In the genomic region with DNA sequence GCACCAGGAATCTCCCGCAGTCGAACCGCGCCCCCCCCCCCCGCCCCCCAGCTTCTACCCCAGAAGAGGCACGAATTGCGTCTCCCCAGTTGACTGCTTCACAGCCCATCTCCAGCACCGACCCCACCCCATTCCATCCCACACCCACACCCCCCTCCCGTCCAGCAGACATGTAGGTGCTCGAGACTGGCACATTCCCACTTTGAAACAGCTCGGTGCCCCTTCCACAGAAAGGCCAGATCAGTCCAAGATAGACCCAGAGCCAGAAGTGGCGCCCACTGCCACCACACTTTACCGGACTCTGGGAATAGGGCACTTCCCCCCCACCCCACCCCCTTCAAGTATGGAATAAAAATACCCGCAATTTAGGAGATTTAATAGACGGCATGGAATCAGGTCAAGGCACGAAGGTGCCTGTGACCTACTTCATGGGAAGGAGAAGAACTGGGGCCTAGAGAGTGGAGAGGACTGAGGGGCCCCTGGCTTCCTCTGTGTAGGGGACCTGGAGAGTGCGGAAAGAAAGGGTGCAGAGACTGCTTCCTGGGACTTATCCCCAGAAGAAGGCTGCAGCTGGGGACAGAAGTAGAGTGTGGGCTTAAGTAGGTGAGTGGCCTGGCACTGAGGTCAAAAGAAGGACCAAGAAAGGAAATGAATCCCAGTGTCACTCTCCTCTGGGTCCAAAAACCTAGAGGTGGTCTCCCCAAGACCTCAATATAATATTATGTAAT, we compare ENCODE assay signal across 8 mouse cellular contexts. TPM values are rescaled to one million over a fixed set of nuclear protein-coding genes. Genes with fewer than 3 reads are reported as not detected.
DNase-seq lines count a peak whose midpoint lies in the region; ATAC-seq and TF ChIP-seq lines count a peak whose summit lies in the region.

No protein-coding gene starts in this region.

- peak overlapping the region; percentile 92 for H3K27ac ChIP-seq in heart, adult 2 months
- H3K27ac ChIP-seq in CH12.LX (ENCODE audit: insufficient read depth, low read depth), result no peak overlapping the region
- no peak overlapping the region for H3K27ac ChIP-seq in forebrain, embryonic 14.5 days (ENCODE audit: low read depth, low read length)
- H3K27ac ChIP-seq in liver, embryonic 13.5 days, result no peak overlapping the region

- H3K79me2 ChIP-seq in heart, adult 2 months (replicated peaks; ENCODE audit: control insufficient read depth, insufficient read depth, low read length), result no peaks in the 10 kb centered on the region
- H3K79me2 ChIP-seq in CH12.LX (replicated peaks; ENCODE audit: control insufficient read depth, extremely low read depth, insufficient read depth, poor library complexity, severe bottlenecking), result no peaks in the 10 kb centered on the region

- no peaks in the 10 kb centered on the region for H3K36me3 ChIP-seq in heart, adult 2 months (ENCODE audit: control insufficient read depth, insufficient read depth, low read length)
- peaks cover 0 to 19% of the 10 kb centered on the region in 2 experiments for H3K36me3 ChIP-seq in CH12.LX (replicated peaks in 1 of 2; ENCODE audit: control insufficient read depth in 1 of 2, insufficient read depth in 1 of 2, low read length in 1 of 2)
- no peaks in the 10 kb centered on the region for H3K36me3 ChIP-seq in forebrain, embryonic 14.5 days (ENCODE audit: control insufficient read depth, insufficient read depth, low read length)
- no peaks in the 10 kb centered on the region for H3K36me3 ChIP-seq in liver, embryonic 13.5 days

- no peaks in the 10 kb centered on the region; the same call in 1 of the 2 replicates for H3K4me1 ChIP-seq in heart, adult 2 months (ENCODE audit: control insufficient read depth, insufficient read depth, low read length)
- H3K4me1 ChIP-seq in CH12.LX (ENCODE audit: control insufficient read depth in 1 of 2, insufficient read depth in 2 of 2), result peaks cover 0 to 40% of the 10 kb centered on the region in 2 experiments; a peak in 2 of 4 replicates
- peaks cover 7% of the 10 kb centered on the region for H3K4me1 ChIP-seq in forebrain, embryonic 14.5 days (ENCODE audit: control insufficient read depth, insufficient read depth, low read length)
- peaks cover 41% of the 10 kb centered on the region for H3K4me1 ChIP-seq in liver, embryonic 13.5 days (replicated peaks)

- peak in 1 of 2 experiments; percentile 43 for DNase-seq in heart, adult 2 months
- no peak for DNase-seq in heart, postnatal 4 days
- no peak for DNase-seq in CH12.LX (ENCODE audit: extremely low read depth)
- DNase-seq in forebrain, embryonic 14.5 days (ENCODE audit: low spot score), result no peak
- DNase-seq in liver, embryonic 13.5 days, result no peak
- DNase-seq in frontal cortex, postnatal 36 days (ENCODE audit: low spot score in 2 of 2), result no peak
- DNase-seq in left cerebral cortex, adult 11 months (ENCODE audit: low spot score), result no peak
- no peak for DNase-seq in cerebellum, adult 8-10 months

- dilution Hi-C loops in CH12.LX (cut with MboI; ENCODE audit: extremely low pct_ligation_motif_present, extremely low pct_unique_long_range_greater_than_20kb, low sequenced_read_pairs), result no loop called here

- TF ChIP-seq EP300 in heart, adult 2 months (IDR thresholded peaks at IDR 0.05; ENCODE audit: insufficient read depth, low read depth, low read length), result no peak
- TF ChIP-seq EP300 in CH12.LX (IDR thresholded peaks at IDR 0.05; ENCODE audit: low read length), result no peak

- peak overlapping the region; percentile 31 for H3K4me2 ChIP-seq in CH12.LX (ENCODE audit: insufficient read depth, low read depth, poor library complexity, severe bottlenecking)
- peak overlapping the region; percentile 81 for H3K4me2 ChIP-seq in forebrain, embryonic 14.5 days (ENCODE audit: low read length)
- H3K4me2 ChIP-seq in liver, embryonic 13.5 days, result peak overlapping the region; percentile 91

- intact Hi-C loops in heart, adult 2 months (cut with DNase I), result loop anchor here (1.0 to 2.0 kb wide), 3 partner anchors 50 to 194 kb away; no protein-coding TSS in a partner anchor

- H3K4me3 ChIP-seq in heart, adult 2 months, result peak overlapping the region; percentile 93
- no peak overlapping the region for H3K4me3 ChIP-seq in CH12.LX (replicated peaks in 1 of 3; ENCODE audit: low read depth in 2 of 3, low read length in 2 of 3, poor library complexity in 1 of 3)
- H3K4me3 ChIP-seq in forebrain, embryonic 14.5 days (ENCODE audit: low read depth, low read length), result peak overlapping the region; percentile 85
- peak overlapping the region; percentile 86 for H3K4me3 ChIP-seq in liver, embryonic 13.5 days (replicated peaks)

- no peak for TF ChIP-seq CTCF in heart, adult 2 months (IDR thresholded peaks at IDR 0.05)
- TF ChIP-seq CTCF in CH12.LX (conservative IDR thresholded peaks at IDR 0.05 in 1 of 2, IDR thresholded peaks at IDR 0.05 in 1 of 2; ENCODE audit: low read depth in 2 of 2, low read length in 2 of 2), result no peak

- no peak overlapping the region; the same call in 1 of the 2 replicates for H3K9ac ChIP-seq in heart, adult 2 months (ENCODE audit: low read depth, low read length)
- no peak overlapping the region for H3K9ac ChIP-seq in CH12.LX (ENCODE audit: insufficient read depth, low read depth)
- peak overlapping the region; percentile 56; the same call in 1 of the 2 replicates for H3K9ac ChIP-seq in forebrain, embryonic 14.5 days (ENCODE audit: low read length)
- H3K9ac ChIP-seq in liver, embryonic 13.5 days, result peak overlapping the region; percentile 71; the same call in 1 of the 2 replicates

- H3K27me3 ChIP-seq in heart, adult 2 months (ENCODE audit: control insufficient read depth, insufficient read depth, low read length), result no peaks in the 10 kb centered on the region
- H3K27me3 ChIP-seq in CH12.LX (replicated peaks), result no peaks in the 10 kb centered on the region
- peaks cover 28% of the 10 kb centered on the region for H3K27me3 ChIP-seq in forebrain, embryonic 14.5 days (replicated peaks; ENCODE audit: control insufficient read depth, insufficient read depth, low read length)
- peaks cover 47% of the 10 kb centered on the region for H3K27me3 ChIP-seq in liver, embryonic 13.5 days

- in situ Hi-C loops in CH12.LX (cut with MboI; ENCODE audit: low pct_ligation_motif_present, low pct_unique_long_range_greater_than_20kb, low sequenced_read_pairs), result loop anchor here (5.0 kb wide), 2 partner anchors 90 to 190 kb away; partner anchors contain the start of gene Lasp1

- H3K9me3 ChIP-seq in CH12.LX (replicated peaks; ENCODE audit: low read length), result no peaks in the 10 kb centered on the region
- H3K9me3 ChIP-seq in forebrain, embryonic 14.5 days (replicated peaks; ENCODE audit: control insufficient read depth, low read length), result no peaks in the 10 kb centered on the region
- no peaks in the 10 kb centered on the region for H3K9me3 ChIP-seq in liver, embryonic 13.5 days (replicated peaks)

- WGBS in heart, adult 2 months, result 29% methylated on average over 17 of the region's 17 CpGs
- 28% methylated on average over 13 of the region's 17 CpGs for WGBS in forebrain, embryonic 14.5 days
- 28% methylated on average over 17 of the region's 17 CpGs for WGBS in liver, embryonic 13.5 days (ENCODE audit: insufficient replicate concordance)

- no peak for TF ChIP-seq RAD21 in CH12.LX (IDR thresholded peaks at IDR 0.05; ENCODE audit: low read depth, low read length)

- no peak for TF ChIP-seq POLR2A in heart, adult 2 months (IDR thresholded peaks at IDR 0.05; ENCODE audit: insufficient read depth, low read depth, low read length)
- no peak for TF ChIP-seq POLR2A in CH12.LX (IDR thresholded peaks at IDR 0.05; ENCODE audit: low read depth, low read length)

- no peak for ATAC-seq in forebrain, embryonic 14.5 days
- no peak for ATAC-seq in liver, embryonic 13.5 days (ENCODE audit: low read depth)

TF ChIP-seq in CH12.LX, 34 proteins besides CTCF, POLR2A, EP300 and RAD21 (continues in another document):
- TF ChIP-seq IRF4 (IDR thresholded peaks at IDR 0.05; ENCODE audit: low read depth, low read length), result no peak
- no peak for TF ChIP-seq NRF1 (IDR thresholded peaks at IDR 0.05; ENCODE audit: low read depth, low read length)
- TF ChIP-seq TCF12 (IDR thresholded peaks at IDR 0.05; ENCODE audit: low read depth, low read length), result no peak
- no peak for TF ChIP-seq E2F4 (IDR thresholded peaks at IDR 0.05; ENCODE audit: insufficient replicate concordance, low read depth, low read length)

RNA-seq across cellular contexts. Expression of gene Plxdc1, which starts 0.7 kb away (rescaled TPM):
- 1 to 10 TPM; 4.5 to 5.5 TPM for total RNA-seq in heart, adult 2 months (2021)
- 6.6 and 8.5 TPM in 2 replicates for polyA plus RNA-seq in heart, adult 2 months (2012; rRNA removed)
- total RNA-seq in heart, postnatal 4 days (2021), result 1 to 10 TPM; 3.4 to 4.2 TPM
- 0.04 and 0.08 TPM in 2 replicates for total RNA-seq in CH12.LX (2012; rRNA removed)
- not detected in 2 replicates for total RNA-seq in CH12.LX (2014; rRNA removed)
- 0.16 TPM in 1 of 2 replicates, not detected in the other for polyA plus RNA-seq in CH12.LX (2012; ENCODE audit: insufficient read length, low read depth)
- polyA plus RNA-seq in forebrain, embryonic 14.5 days (2014; fragmentation: Nextera tagmentation; extraction: Ambion mirVana), result 0.48 and 0.84 TPM in 2 replicates
- polyA plus RNA-seq in liver, embryonic 13.5 days (2015; fragmentation: Nextera tagmentation; extraction: Ambion mirVana), result 0.45 and 0.58 TPM in 2 replicates

RNA-seq across cellular contexts. Expression of gene Arl5c, which starts 9.1 kb away (rescaled TPM):
- under 1 TPM; 0.66 to 0.70 TPM for total RNA-seq in heart, adult 2 months (2021)
- polyA plus RNA-seq in heart, adult 2 months (2012; rRNA removed), result 2.4 and 2.8 TPM in 2 replicates
- total RNA-seq in heart, postnatal 4 days (2021), result 1 to 10 TPM; 1.6 TPM
- 28.2 and 28.5 TPM in 2 replicates for total RNA-seq in CH12.LX (2012; rRNA removed)
- 32.2 and 33.1 TPM in 2 replicates for total RNA-seq in CH12.LX (2014; rRNA removed)
- 36.1 and 45.5 TPM in 2 replicates for polyA plus RNA-seq in CH12.LX (2012; ENCODE audit: insufficient read length, low read depth)
- 2.8 and 4.8 TPM in 2 replicates for polyA plus RNA-seq in forebrain, embryonic 14.5 days (2014; fragmentation: Nextera tagmentation; extraction: Ambion mirVana)
- 10.8 and 12.8 TPM in 2 replicates for polyA plus RNA-seq in liver, embryonic 13.5 days (2015; fragmentation: Nextera tagmentation; extraction: Ambion mirVana)

RNA-seq across cellular contexts. Expression of gene Cacnb1, which starts 35.9 kb away (rescaled TPM):
- 1 to 10 TPM; 5.9 to 6.1 TPM for total RNA-seq in heart, adult 2 months (2021)
- polyA plus RNA-seq in heart, adult 2 months (2012; rRNA removed), result 10.0 and 10.5 TPM in 2 replicates
- 1 to 10 TPM; 7.4 to 7.5 TPM for total RNA-seq in heart, postnatal 4 days (2021)
- total RNA-seq in CH12.LX (2012; rRNA removed), result 0.46 and 0.55 TPM in 2 replicates
- total RNA-seq in CH12.LX (2014; rRNA removed), result 0.12 TPM in 1 of 2 replicates, not detected in the other
- polyA plus RNA-seq in CH12.LX (2012; ENCODE audit: insufficient read length, low read depth), result 0.36 and 0.59 TPM in 2 replicates
- 22.1 and 29.2 TPM in 2 replicates for polyA plus RNA-seq in forebrain, embryonic 14.5 days (2014; fragmentation: Nextera tagmentation; extraction: Ambion mirVana)
- 0.73 and 0.88 TPM in 2 replicates for polyA plus RNA-seq in liver, embryonic 13.5 days (2015; fragmentation: Nextera tagmentation; extraction: Ambion mirVana)

RNA-seq across cellular contexts. Expression of gene Rpl19, which starts 39.6 kb away (rescaled TPM):
- total RNA-seq in heart, adult 2 months (2021), result 100 to 1,000 TPM; 505 to 604 TPM
- 348 and 422 TPM in 2 replicates for polyA plus RNA-seq in heart, adult 2 months (2012; rRNA removed)
- 100 to 1,000 TPM; 795 to 849 TPM for total RNA-seq in heart, postnatal 4 days (2021)
- 5,182 and 5,259 TPM in 2 replicates for total RNA-seq in CH12.LX (2012; rRNA removed)
- 3,446 and 3,465 TPM in 2 replicates for total RNA-seq in CH12.LX (2014; rRNA removed)
- polyA plus RNA-seq in CH12.LX (2012; ENCODE audit: insufficient read length, low read depth), result 2,949 and 3,228 TPM in 2 replicates
- 787 and 932 TPM in 2 replicates for polyA plus RNA-seq in forebrain, embryonic 14.5 days (2014; fragmentation: Nextera tagmentation; extraction: Ambion mirVana)
- 791 and 820 TPM in 2 replicates for polyA plus RNA-seq in liver, embryonic 13.5 days (2015; fragmentation: Nextera tagmentation; extraction: Ambion mirVana)

Comparison
In these comparisons a context has a peak if more than half of its experiments do, and no peak if none do; other contexts are left out.
1. H3K4me3 ChIP-seq: peak in heart, adult 2 months (single experiment), forebrain, embryonic 14.5 days (single experiment) and liver, embryonic 13.5 days (single experiment); none in CH12.LX (0 of 3).
2. H3K9ac ChIP-seq: peak in forebrain, embryonic 14.5 days (single experiment) and liver, embryonic 13.5 days (single experiment); none in heart, adult 2 months (single experiment) and CH12.LX (single experiment).
3. H3K4me2 ChIP-seq: peak in every context shown above with its lines; median percentile 91 in liver, embryonic 13.5 days; 81 in forebrain, embryonic 14.5 days; 31 in CH12.LX.